Mouse (Mus musculus) liver, embryonic 14.5 days (tissue): ENCODE results near the gene Ccdc152.

ENCODE experiments used
- CTCF ChIP-seq: IDR thresholded peaks from 2 replicates; pipeline ENCODE4 v1.5.1; 2016; ENCODE audit warnings: antibody characterized with exemption, low read depth, control low read depth
- EP300 ChIP-seq: IDR thresholded peaks from 2 replicates; pipeline ENCODE4 v1.6.1; 2016; ENCODE audit warnings: antibody characterized with exemption, low read depth

GRCm38 (mm10) chr15:3251718-3252067 is 51.6 kb downstream of the Ccdc152 start:
- TF ChIP-seq CTCF (no peak), EP300 (no peak)
